Mouse (Mus musculus) kidney, adult 2 months (tissue): Measurements from ENCODE around the gene Ttll9. TPM values are rescaled to one million over a fixed set of nuclear protein-coding genes. Genes with fewer than 3 reads are reported as not detected.

ENCODE experiments used
- DNase-seq: peaks from one replicate; pipeline ENCODE4 v3.0.0; 2021
- H3K27ac ChIP-seq: fragments of 200-500 bp; 2 replicates; pipeline ENCODE4 v1.5.1; 2012; ENCODE audit warnings: low read depth, low read length, control low read depth, inconsistent platforms; ENCODE audit not compliant: insufficient read depth
- H3K27me3 ChIP-seq: fragments of 200-500 bp; replicated peaks from 2 replicates; pipeline ENCODE4 v1.6.1; 2012; ENCODE audit warnings: mild to moderate bottlenecking, moderate library complexity, low read length, inconsistent platforms; ENCODE audit not compliant: control insufficient read depth, insufficient read depth
- H3K36me3 ChIP-seq: fragments of 200-500 bp; 2 replicates; pipeline ENCODE4 v1.6.1; 2012; ENCODE audit warnings: mild to moderate bottlenecking, moderate library complexity, low read length, inconsistent platforms; ENCODE audit not compliant: control insufficient read depth, insufficient read depth
- H3K4me1 ChIP-seq: fragments of 200-500 bp; 2 replicates; pipeline ENCODE4 v1.6.1; 2011; ENCODE audit warnings: low read length; ENCODE audit not compliant: control insufficient read depth, insufficient read depth
- H3K4me3 ChIP-seq: fragments of 200-500 bp; 2 replicates; pipeline ENCODE4 v1.5.1; 2011; ENCODE audit warnings: mild to moderate bottlenecking, low read depth, low read length, control low read depth; ENCODE audit not compliant: insufficient read depth
- CTCF ChIP-seq: fragments of 200-500 bp; conservative IDR thresholded peaks from 2 replicates; pipeline ENCODE4 v1.5.1; 2011; ENCODE audit warnings: low read depth, mild to moderate bottlenecking, control low read depth, low read length, moderate library complexity, mixed read lengths; ENCODE audit not compliant: insufficient read depth, insufficient read length
- POLR2A ChIP-seq: fragments of 200-500 bp; IDR thresholded peaks from one replicate; pipeline ENCODE4 v1.6.1; 2011; ENCODE audit warnings: low read depth, low read length, control low read depth
- WGBS: fragments of 180-500 bp; shearing (Covaris S2); methylation state at CpG from one replicate; pipeline ENCODE4 v1.1.7; 2018; 5-methylcytosine and 5-hydroxymethylcytosine counted together
- polyA plus RNA-seq: library from polyadenylated mRNA; depleted of rRNA; stranded (reverse); fragments of >200 nt; gene quantifications from 2 replicates; pipeline ENCODE4 v1.2.3, GENCODE M21; 2012

The Ttll9 gene
- polyA plus RNA-seq, 1 experiment, result 1.0 TPM

- H3K27ac ChIP-seq, result no peak overlapping the region
- no peak for DNase-seq
- H3K4me1 ChIP-seq, result no peaks in the 10 kb centered on the region
- TF ChIP-seq CTCF, result no peak
- no peak for TF ChIP-seq POLR2A
- H3K4me3 ChIP-seq, result no peak overlapping the region
- 46% methylated on average over 7 of the region's 7 CpGs for WGBS
- H3K36me3 ChIP-seq, result no peaks in the 10 kb centered on the region
- no peaks in the 10 kb centered on the region for H3K27me3 ChIP-seq
Observed at GRCm38 (mm10) chr2:152941776-152942175, 20.5 kb upstream of the Ttll9 start.

DNA sequence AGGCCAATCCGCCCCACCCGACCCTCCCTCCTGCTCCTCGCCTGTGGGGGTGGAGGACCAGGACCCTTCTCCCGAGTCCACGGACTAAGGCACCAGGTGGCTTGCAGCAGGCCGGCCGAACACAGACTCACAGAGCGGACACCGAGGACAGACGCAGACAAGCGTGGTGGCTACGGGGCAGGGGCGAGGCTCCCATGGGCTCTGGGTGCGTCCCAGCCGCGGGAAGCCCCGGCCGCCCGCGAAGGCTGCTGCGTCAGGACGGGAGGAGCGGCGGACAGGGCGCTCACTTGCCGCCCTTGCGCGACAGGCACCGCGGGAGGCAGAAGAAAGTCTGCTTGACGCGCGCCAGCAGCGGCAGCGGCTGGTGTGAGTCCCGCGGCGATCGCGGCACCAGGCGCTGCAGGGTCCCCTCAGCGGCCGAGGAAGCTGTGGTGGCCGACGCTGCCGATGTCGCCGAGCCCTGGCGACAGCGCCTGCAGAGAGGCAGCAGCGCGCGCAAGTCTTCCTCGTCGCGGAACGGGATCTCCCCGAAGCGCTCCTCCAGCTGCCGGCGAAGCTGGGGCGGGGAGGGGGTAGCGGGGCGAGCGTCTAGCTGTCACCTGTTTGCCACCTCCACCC, 19.3 kb upstream of the Ttll9 start:
- no peaks in the 10 kb centered on the region for H3K4me1 ChIP-seq
- H3K4me3 ChIP-seq, result 0 out of 2 replicates have a peak overlapping the region, but pooled peaks have one; percentile 7
- WGBS, result 3% methylated on average over 65 of the region's 65 CpGs
- TF ChIP-seq CTCF (no peak), POLR2A (no peak)
- DNase-seq, result no peak
- H3K36me3 ChIP-seq, result no peaks in the 10 kb centered on the region
- no peak overlapping the region for H3K27ac ChIP-seq
- no peaks in the 10 kb centered on the region for H3K27me3 ChIP-seq

DNA sequence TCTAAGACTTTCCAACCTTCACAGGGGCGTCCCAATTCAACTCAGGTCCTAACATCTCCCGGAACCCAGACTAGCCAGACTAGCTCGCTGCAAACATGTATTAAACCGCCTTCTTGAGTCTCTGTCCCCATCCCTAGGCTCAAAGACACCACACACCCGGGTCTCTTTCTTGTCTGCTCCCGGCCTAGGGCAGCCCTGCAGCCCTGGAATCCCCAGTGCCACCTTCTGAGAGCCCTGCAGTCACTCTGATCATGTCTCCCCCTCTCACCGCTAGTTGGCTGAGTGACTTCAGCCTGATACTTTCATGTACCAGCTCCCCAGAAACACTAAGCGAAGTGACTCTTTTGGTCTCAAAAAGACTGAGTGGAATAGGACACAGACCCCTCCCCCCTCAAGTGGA, 18.7 kb upstream of the Ttll9 start:
- DNase-seq, result no peak
- 15% methylated on average over 8 of the region's 8 CpGs for WGBS
- Histone ChIP-seq H3K4me1 (no peaks in the 10 kb centered on the region), H3K27ac (no peak overlapping the region), H3K27me3 (no peaks in the 10 kb centered on the region), H3K36me3 (no peaks in the 10 kb centered on the region), H3K4me3 (no peak overlapping the region)
- TF ChIP-seq POLR2A (no peak), CTCF (no peak)

DNA sequence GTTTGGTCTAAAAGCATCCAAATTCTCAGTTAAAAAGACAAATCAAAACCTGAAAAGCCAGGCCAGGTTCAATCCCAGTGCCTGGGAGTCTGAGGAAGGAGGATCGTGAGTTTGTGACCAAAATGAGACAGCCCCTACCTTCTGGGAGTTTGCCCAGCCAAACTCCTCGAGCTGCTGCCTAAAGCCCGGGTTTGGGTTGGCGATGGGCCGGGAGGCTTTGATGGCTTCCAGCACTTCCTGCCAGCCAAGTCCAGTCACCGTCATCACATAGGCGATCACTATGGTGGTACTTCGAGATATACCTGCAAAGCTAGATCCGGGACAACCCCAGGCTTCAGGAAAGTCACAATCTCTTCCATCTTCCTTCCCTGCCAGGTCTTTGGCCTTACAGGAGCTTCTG, 18.3 kb upstream of the Ttll9 start:
- H3K27me3 ChIP-seq, result no peaks in the 10 kb centered on the region
- TF ChIP-seq CTCF, result no peak
- TF ChIP-seq POLR2A, result no peak
- H3K36me3 ChIP-seq, result no peaks in the 10 kb centered on the region
- H3K27ac ChIP-seq, result no peak overlapping the region
- no peak overlapping the region for H3K4me3 ChIP-seq
- no peaks in the 10 kb centered on the region for H3K4me1 ChIP-seq
- no peak for DNase-seq
- 68% methylated on average over 9 of the region's 9 CpGs for WGBS

DNA sequence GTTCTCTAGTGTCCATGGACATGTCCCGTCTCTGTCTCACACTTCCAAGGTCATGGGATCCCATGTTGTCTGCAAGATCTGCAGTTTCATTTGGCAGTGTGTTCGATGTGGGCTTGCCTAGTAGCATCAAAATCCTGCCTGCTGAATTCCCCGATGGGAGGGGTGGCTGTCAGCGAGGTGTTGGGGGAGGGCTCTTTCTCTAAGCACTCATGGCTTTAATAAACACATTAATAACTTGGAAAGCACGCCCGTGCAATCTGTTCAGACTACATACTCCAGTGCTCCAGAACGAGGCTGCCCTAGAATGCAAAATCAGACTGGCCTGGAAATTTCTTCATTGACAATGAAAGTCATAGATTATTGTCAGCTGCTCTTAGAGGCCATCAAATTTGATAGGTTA, 15.2 kb upstream of the Ttll9 start:
- Histone ChIP-seq H3K4me1 (no peaks in the 10 kb centered on the region), H3K36me3 (no peaks in the 10 kb centered on the region), H3K4me3 (no peak overlapping the region), H3K27ac (no peak overlapping the region), H3K27me3 (no peaks in the 10 kb centered on the region)
- peak; percentile 47 for DNase-seq
- TF ChIP-seq CTCF (no peak), POLR2A (no peak)
- 47% methylated on average over 7 of the region's 7 CpGs for WGBS

GRCm38 (mm10) chr2:152948438-152949020, 13.8 kb upstream of the Ttll9 start:
- no peak overlapping the region for H3K4me3 ChIP-seq
- H3K27me3 ChIP-seq, result no peaks in the 10 kb centered on the region
- DNase-seq, result no peak
- H3K27ac ChIP-seq, result no peak overlapping the region
- WGBS, result 83% methylated on average over 5 of the region's 5 CpGs
- H3K36me3 ChIP-seq, result no peaks in the 10 kb centered on the region
- no peaks in the 10 kb centered on the region for H3K4me1 ChIP-seq
- TF ChIP-seq CTCF (no peak), POLR2A (no peak)

DNA sequence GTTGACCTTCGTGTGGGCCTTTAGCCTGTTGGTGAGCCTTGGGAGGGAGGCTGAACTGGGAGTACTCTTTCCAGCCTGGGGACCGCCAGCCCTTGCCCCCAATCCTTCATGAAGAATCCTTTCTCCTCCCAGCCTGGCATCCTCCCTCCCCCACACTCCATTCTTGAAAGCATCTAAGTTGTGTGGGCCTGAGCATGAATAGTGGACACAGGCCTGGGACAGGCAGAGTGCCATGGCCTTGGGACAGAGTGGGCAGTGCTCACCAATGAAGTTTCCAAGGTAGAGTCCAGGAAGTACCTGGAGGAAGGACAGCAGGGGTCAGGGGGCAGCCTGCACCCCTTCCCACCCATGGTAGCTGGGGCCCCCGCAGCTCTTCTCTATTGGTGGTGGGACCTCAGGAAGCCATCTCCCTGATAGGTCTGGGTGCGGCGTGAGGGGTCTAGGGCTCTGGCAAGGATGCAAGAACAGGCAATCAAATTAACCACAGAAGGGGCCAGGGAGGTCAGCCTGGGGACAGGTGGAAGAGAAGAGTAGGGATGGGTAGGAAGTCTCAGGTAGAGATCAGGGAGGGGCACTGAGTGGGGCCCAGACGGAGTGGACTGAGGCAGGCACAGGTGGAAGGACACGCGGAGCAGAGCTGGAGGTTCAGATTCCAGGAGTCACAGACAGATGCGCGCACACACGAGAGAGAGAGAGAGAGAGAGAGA, 11.8 kb upstream of the Ttll9 start:
- peak overlapping the region; percentile 24; the same call in 1 of the 2 replicates for H3K27ac ChIP-seq
- DNase-seq, result no peak
- no peaks in the 10 kb centered on the region for H3K4me1 ChIP-seq
- no peak for TF ChIP-seq POLR2A
- no peak for TF ChIP-seq CTCF
- H3K36me3 ChIP-seq, result no peaks in the 10 kb centered on the region
- WGBS, result 49% methylated on average over 11 of the region's 11 CpGs
- H3K4me3 ChIP-seq, result peak overlapping the region; percentile 60
- no peaks in the 10 kb centered on the region for H3K27me3 ChIP-seq
